Mouse (Mus musculus): ENCODE data around the gene Jhy. TPM values are rescaled to one million over a fixed set of nuclear protein-coding genes. Genes with fewer than 3 reads are reported as not detected.

Gene Jhy
- 0.09 TPM in 1 of 2 replicates, not detected in the other for polyA plus RNA-seq (2016; fragmentation: Nextera tagmentation; extraction: Ambion mirVana)

DNA sequence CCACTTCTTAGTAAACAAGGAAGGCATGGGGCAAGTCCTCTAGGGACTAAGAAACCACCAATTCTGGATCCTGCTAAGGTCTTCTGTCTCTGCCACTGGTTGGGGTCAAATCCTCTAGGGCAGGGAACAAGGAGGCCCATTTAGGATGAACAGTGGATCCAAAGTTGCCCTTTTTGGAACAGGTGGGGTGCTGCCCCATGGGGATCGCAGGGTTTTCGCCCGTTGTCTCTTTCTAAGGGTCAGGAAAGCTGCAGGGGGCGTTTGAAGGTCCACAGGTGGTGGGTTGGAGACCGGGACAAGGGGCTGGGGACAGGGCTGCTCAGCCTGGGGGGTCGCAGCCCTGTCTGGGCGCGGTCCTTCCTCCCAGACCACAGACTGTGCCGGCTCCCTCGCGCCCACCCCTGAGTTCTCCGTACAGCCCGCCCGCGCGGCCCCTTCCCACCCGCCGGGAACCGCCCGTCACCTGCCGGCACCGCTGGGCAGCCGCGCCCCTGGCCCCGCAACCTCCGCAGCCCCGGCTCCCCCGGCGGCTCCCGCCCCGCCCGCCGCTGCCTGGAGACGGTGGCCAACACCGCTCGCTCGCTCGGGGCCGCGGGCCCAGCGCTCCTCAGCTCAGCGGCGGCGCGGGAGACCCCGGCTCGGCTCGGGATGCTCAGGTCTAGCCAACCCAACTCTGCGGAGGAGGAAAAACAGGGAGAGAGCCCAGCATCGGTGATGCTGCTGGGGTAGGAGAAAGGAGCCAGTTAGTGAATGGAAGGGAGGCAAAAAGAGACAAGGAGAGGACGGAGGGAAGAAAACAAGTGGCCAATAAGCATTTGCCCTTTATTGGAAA, at the start of gene Jhy:
Gene Jhy, minus strand, starts transcription at position 533 of the 832 bp plus-strand sequence.
- Histone ChIP-seq H3K27me3 (ENCODE audit: insufficient read depth, poor library complexity, severe bottlenecking) (peaks cover 70% of the 10 kb centered on the region), H3K36me3 (no peaks in the 10 kb centered on the region), H3K9me3 (no peaks in the 10 kb centered on the region), H3K4me1 (peaks cover 8% of the 10 kb centered on the region), H3K27ac (peak within 1 kb of the TSS; percentile 48), H3K4me3 (peak within 1 kb of the TSS; percentile 67)
- DNase-seq (ENCODE audit: low spot score), result no peak
- WGBS, result under 1% methylated on average over 48 of the region's 51 CpGs

DNA sequence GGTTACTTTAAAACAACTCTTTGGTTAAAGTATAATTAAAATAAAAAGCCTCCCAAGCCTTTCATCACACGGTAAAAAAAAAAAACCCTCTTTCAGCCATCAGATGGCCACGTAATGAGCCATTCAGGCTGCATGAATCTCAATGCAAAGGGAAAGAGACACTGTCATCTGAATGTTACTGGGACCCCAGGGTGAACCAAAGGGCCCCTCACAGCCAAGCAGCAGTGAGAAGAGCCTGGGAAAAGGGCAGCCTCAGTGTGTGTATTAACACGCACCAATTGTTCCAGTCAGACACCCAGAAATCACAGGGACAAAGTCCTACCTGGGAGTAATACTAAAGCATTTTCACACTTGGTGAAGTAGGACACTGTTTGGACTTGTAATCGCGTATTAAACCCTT, 48.5 kb upstream of the Jhy start:
- no peaks in the 10 kb centered on the region for H3K4me1 ChIP-seq
- H3K4me3 ChIP-seq, result no peak overlapping the region
- no peaks in the 10 kb centered on the region for H3K27me3 ChIP-seq (ENCODE audit: insufficient read depth, poor library complexity, severe bottlenecking)
- WGBS, result 92% methylated on average over 5 of the region's 5 CpGs
- H3K9me3 ChIP-seq, result no peaks in the 10 kb centered on the region
- no peak for DNase-seq (ENCODE audit: low spot score)
- no peak overlapping the region for H3K27ac ChIP-seq
- peaks cover 6% of the 10 kb centered on the region; the same call in 1 of the 2 replicates for H3K36me3 ChIP-seq

DNA sequence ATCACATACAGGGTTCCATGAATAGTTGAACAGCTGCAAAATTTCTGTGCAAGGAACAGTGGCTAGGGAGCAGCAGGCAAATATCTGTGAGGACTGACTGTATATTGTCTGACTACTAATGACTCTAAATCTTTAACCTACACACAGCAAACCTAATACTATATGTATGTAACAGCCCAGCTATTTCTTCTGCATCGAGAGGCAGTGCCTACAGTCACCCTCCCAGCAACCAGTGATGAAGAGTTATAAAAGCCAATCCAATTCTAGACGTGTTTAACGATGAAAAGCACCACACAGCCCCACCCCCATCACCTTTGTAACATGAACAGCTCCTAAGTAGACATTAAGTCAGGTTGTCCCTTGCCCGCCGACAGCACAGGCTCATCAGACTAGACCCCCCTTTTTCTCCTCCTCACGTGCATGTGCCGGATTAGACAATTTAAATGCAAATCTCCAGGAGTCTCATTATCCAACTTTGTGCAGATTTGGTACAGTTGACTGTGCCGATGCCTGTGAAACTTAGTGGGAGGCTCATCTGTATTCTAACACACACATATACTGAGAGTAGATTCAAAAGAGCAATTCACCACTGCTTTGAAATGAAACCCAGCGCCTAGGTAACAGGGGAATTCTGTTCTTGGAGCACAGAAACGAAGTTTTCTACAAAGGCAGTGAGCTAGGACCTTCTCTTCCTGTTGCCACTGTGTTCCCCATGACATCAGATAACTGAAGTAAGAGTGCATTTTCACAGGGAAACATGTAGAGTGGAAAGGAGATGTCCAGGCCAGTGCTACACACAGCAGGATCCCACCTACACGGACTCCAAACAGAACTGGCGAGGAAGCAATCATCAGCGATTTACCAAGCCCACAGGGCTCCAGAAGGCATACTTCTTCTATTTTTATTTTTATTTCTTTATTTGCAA, 47.9 kb upstream of the Jhy start:
- DNase-seq (ENCODE audit: low spot score), result no peak
- Histone ChIP-seq H3K4me3 (no peak overlapping the region), H3K9me3 (no peaks in the 10 kb centered on the region), H3K27ac (no peak overlapping the region), H3K27me3 (ENCODE audit: insufficient read depth, poor library complexity, severe bottlenecking) (no peaks in the 10 kb centered on the region), H3K4me1 (no peaks in the 10 kb centered on the region), H3K36me3 (peaks cover 6% of the 10 kb centered on the region; the same call in 1 of the 2 replicates)
- WGBS, result 79% methylated on average over 13 of the region's 13 CpGs

DNA sequence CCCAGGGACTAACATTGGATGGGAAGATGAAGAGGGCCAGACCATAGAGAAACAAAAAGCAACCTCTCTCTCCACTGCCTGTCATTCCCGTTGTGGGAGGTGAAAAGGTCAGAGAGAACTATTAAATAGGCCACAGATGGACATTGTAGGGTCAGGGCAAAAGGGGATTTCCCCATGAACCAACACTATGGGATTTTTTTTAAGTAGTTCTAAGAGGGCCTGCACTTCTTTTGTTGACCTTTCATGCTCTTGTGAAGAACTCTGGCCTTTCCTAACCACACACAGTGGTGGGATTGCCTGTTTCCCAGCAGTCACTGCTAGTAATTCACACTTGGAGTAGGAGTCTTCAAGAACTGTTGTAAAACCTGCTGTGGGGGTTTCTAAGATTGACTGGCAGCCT, 43.9 kb upstream of the Jhy start:
- 0 out of 2 replicates have a peak, but pooled peaks cover 5% of the 10 kb centered on the region for H3K4me1 ChIP-seq
- H3K4me3 ChIP-seq, result no peak overlapping the region
- 47% methylated on average over 1 of the region's 1 CpGs for WGBS
- no peaks in the 10 kb centered on the region for H3K9me3 ChIP-seq
- H3K36me3 ChIP-seq, result no peaks in the 10 kb centered on the region
- DNase-seq (ENCODE audit: low spot score), result no peak
- H3K27me3 ChIP-seq (ENCODE audit: insufficient read depth, poor library complexity, severe bottlenecking), result no peaks in the 10 kb centered on the region
- no peak overlapping the region for H3K27ac ChIP-seq

DNA sequence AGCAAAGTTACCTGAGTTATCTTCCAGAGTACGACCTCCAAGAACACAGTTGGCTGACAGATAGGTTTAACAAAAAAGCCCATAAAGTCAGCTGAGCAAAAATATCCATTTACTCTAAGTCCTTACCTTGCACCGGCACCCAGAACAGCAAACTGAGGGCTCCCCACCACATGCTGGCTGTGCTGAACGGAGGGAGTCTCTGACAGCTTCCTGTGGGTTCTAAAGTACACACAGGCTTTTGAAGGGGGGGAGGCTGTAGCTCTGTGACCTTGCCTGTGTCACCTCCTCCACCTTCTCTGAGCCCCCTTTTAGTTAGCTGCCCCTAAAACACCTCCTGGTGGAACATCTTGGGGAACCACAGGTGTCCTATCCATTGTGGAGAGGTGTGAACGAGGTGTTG, 40.5 kb upstream of the Jhy start, which contains the start of gene Crtam:
Gene Crtam, minus strand, starts transcription at position 214 of the 400 bp plus-strand sequence.
- no peak for DNase-seq (ENCODE audit: low spot score)
- Histone ChIP-seq H3K36me3 (no peaks in the 10 kb centered on the region), H3K4me3 (no peak within 1 kb of the TSS), H3K9me3 (no peaks in the 10 kb centered on the region), H3K27ac (no peak within 1 kb of the TSS), H3K27me3 (ENCODE audit: insufficient read depth, poor library complexity, severe bottlenecking) (no peaks in the 10 kb centered on the region), H3K4me1 (0 out of 2 replicates have a peak, but pooled peaks cover 5% of the 10 kb centered on the region)
- WGBS, result 24% methylated on average over 4 of the region's 4 CpGs

DNA sequence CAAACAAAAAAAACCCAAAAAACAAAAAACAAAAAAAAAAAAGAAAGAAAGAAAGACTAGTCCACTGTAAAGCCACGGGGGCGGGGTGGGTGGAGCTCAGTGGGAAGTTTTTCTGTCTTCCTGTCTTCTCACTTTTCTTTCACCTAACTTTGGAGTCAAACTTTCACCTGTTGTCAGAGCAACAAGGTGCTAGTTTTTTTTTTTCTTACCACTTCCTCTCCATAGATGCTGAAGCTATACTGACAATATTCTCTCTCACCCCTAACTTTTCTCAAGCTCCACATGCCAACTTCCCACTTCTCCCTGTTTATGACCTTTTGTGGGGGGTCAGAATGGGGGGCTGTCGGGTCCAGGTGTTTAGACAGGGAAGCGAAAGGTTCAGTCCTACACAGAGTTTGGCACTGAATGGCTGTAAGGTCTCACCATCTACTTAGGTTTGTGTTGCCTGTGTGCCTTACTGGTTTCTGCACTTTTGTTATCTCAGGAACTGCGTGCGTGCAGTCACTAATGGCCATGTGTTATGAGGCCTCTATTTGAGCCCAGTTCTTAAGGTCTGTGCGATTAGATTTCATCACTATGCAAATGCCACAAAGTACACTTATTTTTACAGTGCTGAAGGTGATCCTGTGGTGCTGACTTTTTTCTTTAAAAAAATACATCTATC, 33.3 kb upstream of the Jhy start:
- 83% methylated on average over 7 of the region's 7 CpGs for WGBS
- Histone ChIP-seq H3K36me3 (no peaks in the 10 kb centered on the region), H3K4me3 (no peak overlapping the region)

DNA sequence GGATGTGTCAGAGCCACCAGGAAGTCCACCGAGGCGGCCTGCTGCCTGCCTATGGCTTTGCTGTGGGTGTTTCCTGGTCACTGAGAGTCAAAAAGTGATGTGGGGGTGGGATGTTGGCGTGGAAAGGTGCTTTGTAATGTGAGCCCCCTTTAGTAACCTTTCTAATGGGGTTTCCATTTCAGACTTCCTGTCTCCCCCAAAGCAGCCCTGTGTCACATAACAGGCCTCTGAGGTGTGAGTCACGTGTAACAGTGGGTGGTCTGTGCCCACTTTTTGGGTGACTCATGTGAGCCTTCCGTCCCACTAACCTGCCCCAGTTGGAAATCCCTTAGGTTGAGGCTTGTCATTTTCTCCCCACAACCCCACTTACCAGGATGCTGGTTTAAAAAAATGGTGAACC, 30.2 kb upstream of the Jhy start:
- no peak overlapping the region for H3K4me3 ChIP-seq
- no peak overlapping the region for H3K27ac ChIP-seq
- WGBS, result 65% methylated on average over 5 of the region's 5 CpGs
- DNase-seq (ENCODE audit: low spot score), result no peak
- no peaks in the 10 kb centered on the region for H3K4me1 ChIP-seq
- no peaks in the 10 kb centered on the region for H3K27me3 ChIP-seq (ENCODE audit: insufficient read depth, poor library complexity, severe bottlenecking)
- H3K9me3 ChIP-seq, result no peaks in the 10 kb centered on the region
- no peaks in the 10 kb centered on the region for H3K36me3 ChIP-seq

More for the DNA sequence above, 33.3 kb upstream of the Jhy start:
- no peaks in the 10 kb centered on the region for H3K4me1 ChIP-seq
- no peaks in the 10 kb centered on the region for H3K27me3 ChIP-seq (ENCODE audit: insufficient read depth, poor library complexity, severe bottlenecking)
- DNase-seq (ENCODE audit: low spot score), result no peak
- H3K9me3 ChIP-seq, result no peaks in the 10 kb centered on the region
- H3K27ac ChIP-seq, result no peak overlapping the region

DNA sequence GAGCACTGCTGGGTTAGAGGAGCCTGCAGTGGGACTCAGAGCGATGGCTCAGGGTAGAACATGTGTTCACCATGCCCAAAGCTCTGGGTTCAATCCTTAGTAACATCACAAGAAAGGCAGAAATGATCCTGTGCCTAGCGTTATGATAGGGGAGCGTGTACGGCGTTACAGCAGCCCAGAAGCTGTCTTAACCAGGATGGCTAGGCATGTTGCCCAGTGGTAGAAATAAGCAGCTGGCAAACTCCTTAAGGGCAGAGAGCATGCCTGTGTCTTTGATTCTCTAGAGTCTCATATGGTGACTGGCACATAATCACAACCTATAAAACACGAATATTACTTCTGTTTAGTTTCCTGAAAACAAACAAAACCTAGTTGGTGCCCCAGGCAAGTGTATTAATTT, 27.6 kb upstream of the Jhy start:
- Histone ChIP-seq H3K4me1 (no peaks in the 10 kb centered on the region), H3K27me3 (ENCODE audit: insufficient read depth, poor library complexity, severe bottlenecking) (no peaks in the 10 kb centered on the region; the same call in 1 of the 2 replicates), H3K27ac (no peak overlapping the region), H3K9me3 (no peaks in the 10 kb centered on the region), H3K4me3 (no peak overlapping the region), H3K36me3 (no peaks in the 10 kb centered on the region)
- no peak for DNase-seq (ENCODE audit: low spot score)
- 87% methylated on average over 6 of the region's 6 CpGs for WGBS

DNA sequence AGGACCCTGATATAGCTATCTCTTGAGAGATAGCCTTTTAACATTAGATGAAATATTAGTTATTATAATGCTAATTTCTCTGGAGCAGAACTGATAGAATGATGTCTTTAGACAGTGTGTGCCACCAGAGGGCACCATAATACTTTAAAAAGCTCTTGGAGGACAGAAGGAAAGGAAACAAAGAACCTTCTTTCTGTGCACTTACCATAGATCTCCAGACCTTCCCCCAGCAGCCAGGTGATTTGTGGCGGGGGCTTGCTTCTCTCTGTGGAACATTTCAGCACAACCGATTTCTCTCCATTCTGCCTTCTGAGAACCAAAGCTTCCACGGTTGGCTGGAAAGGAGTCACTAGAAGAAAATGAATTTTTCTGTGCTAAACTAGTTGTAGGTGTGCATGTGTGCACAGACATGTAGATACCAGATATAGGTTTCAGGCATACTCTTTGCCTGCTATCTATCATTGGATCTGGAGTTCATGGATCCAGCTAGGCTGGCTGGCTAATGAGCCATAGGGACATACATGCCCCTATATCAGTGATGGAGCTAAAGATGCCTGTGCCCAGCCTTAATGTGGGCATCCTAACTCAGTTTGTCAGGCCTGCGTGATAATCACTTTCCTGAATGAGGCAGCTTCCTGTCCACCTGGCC, 26.1 kb upstream of the Jhy start:
- DNase-seq (ENCODE audit: low spot score), result no peak
- H3K9me3 ChIP-seq, result no peaks in the 10 kb centered on the region
- no peaks in the 10 kb centered on the region for H3K4me1 ChIP-seq
- H3K27me3 ChIP-seq (ENCODE audit: insufficient read depth, poor library complexity, severe bottlenecking), result no peaks in the 10 kb centered on the region; the same call in 1 of the 2 replicates
- 40% methylated on average over 4 of the region's 4 CpGs for WGBS
- no peaks in the 10 kb centered on the region for H3K36me3 ChIP-seq
- H3K27ac ChIP-seq, result peak overlapping the region; percentile 9; the same call in 1 of the 2 replicates
- no peak overlapping the region for H3K4me3 ChIP-seq

DNA sequence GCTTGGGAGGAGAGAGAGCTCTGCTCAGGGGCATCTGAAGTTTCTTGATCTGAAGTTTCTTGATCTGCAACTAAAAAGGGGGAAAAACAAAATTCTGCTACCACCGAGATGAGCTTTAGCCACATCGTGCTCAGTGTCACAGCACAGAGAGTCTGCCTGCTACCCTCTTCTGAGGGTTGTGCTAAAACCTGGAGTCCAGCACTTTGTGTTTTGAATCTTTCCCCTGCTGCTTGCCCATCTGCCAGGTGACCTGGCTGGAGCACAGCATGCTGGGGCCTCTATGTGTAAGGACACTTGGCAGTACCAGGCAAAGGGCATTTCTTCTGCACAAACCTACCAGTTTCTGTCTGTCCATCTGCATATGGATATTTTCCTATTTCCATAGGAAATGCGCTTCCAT, 20.4 kb upstream of the Jhy start:
- 65% methylated on average over 3 of the region's 3 CpGs for WGBS
- Histone ChIP-seq H3K4me3 (no peak overlapping the region), H3K9me3 (no peaks in the 10 kb centered on the region), H3K36me3 (no peaks in the 10 kb centered on the region), H3K27ac (no peak overlapping the region), H3K4me1 (no peaks in the 10 kb centered on the region), H3K27me3 (ENCODE audit: insufficient read depth, poor library complexity, severe bottlenecking) (no peaks in the 10 kb centered on the region; the same call in 1 of the 2 replicates)
- DNase-seq (ENCODE audit: low spot score), result no peak

DNA sequence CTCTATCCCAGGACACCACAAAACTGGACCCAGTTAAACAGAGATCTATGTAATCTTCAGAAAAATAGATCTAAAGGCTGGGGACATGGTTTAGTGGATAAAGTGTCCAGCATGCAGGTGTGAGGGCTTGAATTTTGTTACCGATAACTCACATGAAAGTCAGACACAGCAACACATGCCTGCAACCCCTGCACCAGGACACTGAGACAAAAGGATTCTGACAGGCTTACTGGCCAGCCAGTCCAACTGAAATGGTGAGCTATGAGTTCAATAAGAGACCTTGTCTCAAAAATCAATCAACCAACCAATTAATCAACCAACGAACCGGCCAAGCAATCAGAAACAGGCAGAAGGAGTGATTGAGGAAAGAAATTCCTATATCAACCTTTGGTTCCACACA, 19.8 kb upstream of the Jhy start:
- H3K27me3 ChIP-seq (ENCODE audit: insufficient read depth, poor library complexity, severe bottlenecking), result no peaks in the 10 kb centered on the region; the same call in 1 of the 2 replicates
- H3K9me3 ChIP-seq, result no peaks in the 10 kb centered on the region
- no peak overlapping the region for H3K4me3 ChIP-seq
- DNase-seq (ENCODE audit: low spot score), result no peak
- 78% methylated on average over 3 of the region's 3 CpGs for WGBS
- no peaks in the 10 kb centered on the region for H3K4me1 ChIP-seq
- no peak overlapping the region for H3K27ac ChIP-seq
- no peaks in the 10 kb centered on the region for H3K36me3 ChIP-seq

DNA sequence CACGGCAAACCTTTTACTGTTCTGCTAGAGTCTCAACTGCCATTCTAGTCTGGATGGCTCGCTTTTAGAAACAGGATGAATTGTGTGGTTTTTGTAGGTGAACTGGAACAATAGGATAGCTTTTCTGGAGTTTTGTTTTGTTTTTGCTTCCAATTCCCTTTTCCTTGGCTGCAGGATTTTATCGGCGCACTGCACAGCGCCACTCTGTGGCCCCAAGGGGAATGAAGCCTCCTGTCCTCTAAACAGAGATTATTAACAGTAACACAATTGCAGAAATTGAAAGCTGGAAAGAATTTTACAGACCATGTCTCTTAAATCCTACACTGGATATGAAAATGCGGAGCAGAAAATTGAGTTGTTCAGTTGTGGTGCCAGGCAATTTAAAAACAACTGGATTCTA, 18.6 kb upstream of the Jhy start:
- no peak for DNase-seq (ENCODE audit: low spot score)

More for the DNA sequence above, 18.6 kb upstream of the Jhy start:
- Histone ChIP-seq H3K9me3 (no peaks in the 10 kb centered on the region), H3K4me3 (no peak overlapping the region), H3K36me3 (no peaks in the 10 kb centered on the region), H3K27ac (no peak overlapping the region), H3K27me3 (ENCODE audit: insufficient read depth, poor library complexity, severe bottlenecking) (no peaks in the 10 kb centered on the region; the same call in 1 of the 2 replicates), H3K4me1 (no peaks in the 10 kb centered on the region)
- WGBS, result 29% methylated on average over 6 of the region's 6 CpGs

Measured in heart, embryonic 10.5 days (tissue).